Mouse (Mus musculus): ENCODE results near the gene Brdt.

Gene Brdt

DNA sequence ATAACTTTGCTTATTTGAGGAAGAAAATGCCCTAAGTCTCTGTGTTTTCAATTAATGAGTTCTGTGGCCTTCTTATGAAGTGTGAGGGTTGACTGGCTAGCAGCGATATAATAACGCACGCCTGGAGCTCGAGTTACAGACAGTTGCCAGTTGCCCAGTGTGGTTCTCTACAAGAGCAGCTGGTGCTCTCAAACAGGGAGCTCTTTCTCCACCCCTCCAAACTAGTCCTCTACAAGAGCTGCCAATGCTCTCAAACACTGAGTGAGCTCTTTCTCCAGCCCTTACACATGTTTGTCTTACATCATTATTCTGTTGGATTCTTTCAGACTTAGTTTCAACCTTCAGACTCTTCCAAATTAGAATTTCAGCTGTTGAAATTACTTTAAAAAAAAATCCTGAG is 80.4 kb downstream of the Brdt start:
- TF ChIP-seq POU5F1 (IDR thresholded peaks at IDR 0.05; ENCODE audit: borderline replicate concordance, low read length) = no peak
- TF ChIP-seq NANOG (IDR thresholded peaks at IDR 0.05; ENCODE audit: borderline replicate concordance, low read length) = no peak
- TF ChIP-seq CTCF (conservative IDR thresholded peaks at IDR 0.05; ENCODE audit: low read length) = no peak
- H3K36me3 ChIP-seq (ENCODE audit: insufficient read depth, low read length) = no peaks in the 10 kb centered on the region

DNA sequence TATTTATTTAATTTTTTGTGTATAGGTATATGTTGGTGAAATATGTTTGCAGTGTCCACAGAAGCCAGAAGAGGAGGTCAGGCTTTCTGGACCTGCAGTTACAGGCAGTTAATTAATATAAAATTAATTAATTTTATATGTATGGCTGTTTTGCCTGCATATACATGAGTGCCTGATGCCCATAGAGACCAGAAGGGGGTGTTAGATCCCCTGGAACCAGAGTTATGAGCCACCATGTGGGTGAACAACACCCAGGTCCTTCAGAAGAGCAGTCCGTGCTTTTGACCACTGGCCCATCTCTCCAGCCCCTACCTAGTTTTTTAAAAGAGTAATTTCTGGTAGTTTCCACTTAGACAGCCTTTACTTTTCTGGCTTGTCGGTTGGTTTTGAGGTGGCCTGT is 81.3 kb downstream of the Brdt start:
- Histone ChIP-seq H3K9me3 (ENCODE audit: low read length) (no peaks in the 10 kb centered on the region), H3K4me1 (replicated peaks; ENCODE audit: low read depth, low read length) (no peaks in the 10 kb centered on the region), H3K4me3 (replicated peaks; ENCODE audit: low read length) (no peak overlapping the region), H3K36me3 (ENCODE audit: insufficient read depth, low read length) (no peaks in the 10 kb centered on the region), H3K27me3 (ENCODE audit: insufficient read depth, low read length) (no peaks in the 10 kb centered on the region)
- TF ChIP-seq POU5F1 (IDR thresholded peaks at IDR 0.05; ENCODE audit: borderline replicate concordance, low read length) (no peak), NANOG (IDR thresholded peaks at IDR 0.05; ENCODE audit: borderline replicate concordance, low read length) (no peak), CTCF (conservative IDR thresholded peaks at IDR 0.05; ENCODE audit: low read length) (no peak)

More for the DNA sequence above, 80.4 kb downstream of the Brdt start:
- Histone ChIP-seq H3K4me3 (replicated peaks; ENCODE audit: low read length) (no peak overlapping the region), H3K4me1 (replicated peaks; ENCODE audit: low read depth, low read length) (no peaks in the 10 kb centered on the region), H3K27me3 (ENCODE audit: insufficient read depth, low read length) (no peaks in the 10 kb centered on the region), H3K9me3 (ENCODE audit: low read length) (no peaks in the 10 kb centered on the region)

DNA sequence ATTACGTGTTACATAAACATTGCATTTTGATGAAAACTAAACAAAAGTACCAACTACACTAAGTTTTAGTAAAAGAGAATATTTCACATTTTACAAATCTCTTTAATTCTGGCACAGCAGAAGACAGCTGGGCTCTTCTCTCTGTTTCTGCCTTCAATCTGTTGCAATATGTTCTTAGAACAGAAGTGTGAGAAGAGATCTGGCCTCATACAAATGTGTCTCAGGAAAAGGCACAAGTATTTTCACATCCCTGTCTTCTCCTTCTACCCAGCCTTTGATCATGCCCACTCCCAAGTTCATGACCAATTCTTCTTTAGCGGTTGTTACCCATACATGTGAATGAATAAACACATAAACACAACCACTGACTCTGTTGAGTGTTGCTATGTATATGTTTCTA is 84.1 kb downstream of the Brdt start:
- Histone ChIP-seq H3K4me3 (replicated peaks; ENCODE audit: low read length) (no peak overlapping the region), H3K9me3 (ENCODE audit: low read length) (no peaks in the 10 kb centered on the region), H3K4me1 (replicated peaks; ENCODE audit: low read depth, low read length) (no peaks in the 10 kb centered on the region), H3K27me3 (ENCODE audit: insufficient read depth, low read length) (no peaks in the 10 kb centered on the region), H3K36me3 (ENCODE audit: insufficient read depth, low read length) (no peaks in the 10 kb centered on the region)
- TF ChIP-seq NANOG (IDR thresholded peaks at IDR 0.05; ENCODE audit: borderline replicate concordance, low read length) (no peak), CTCF (conservative IDR thresholded peaks at IDR 0.05; ENCODE audit: low read length) (no peak), POU5F1 (IDR thresholded peaks at IDR 0.05; ENCODE audit: borderline replicate concordance, low read length) (no peak)

DNA sequence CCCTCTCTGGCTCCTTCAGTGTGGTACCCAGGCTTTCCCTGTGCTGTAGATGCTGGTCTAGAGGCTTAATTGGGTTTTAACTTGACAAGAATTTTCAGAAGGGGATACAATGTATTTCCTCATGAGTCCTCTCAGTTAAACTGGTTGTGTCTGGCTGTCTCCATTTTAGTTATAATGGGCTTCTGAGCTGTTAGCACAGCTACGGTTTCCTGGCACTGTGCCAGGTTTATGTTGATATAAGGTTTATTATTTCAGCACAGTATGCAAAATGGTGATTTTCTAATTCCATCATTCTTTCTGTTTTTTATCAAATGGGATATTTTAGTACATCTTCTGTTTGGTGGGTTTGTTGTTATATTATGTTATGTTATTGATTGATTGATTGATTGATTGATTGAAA is 90.7 kb downstream of the Brdt start:
- Histone ChIP-seq H3K9me3 (ENCODE audit: low read length) (no peaks in the 10 kb centered on the region), H3K4me3 (replicated peaks; ENCODE audit: low read length) (no peak overlapping the region), H3K36me3 (ENCODE audit: insufficient read depth, low read length) (no peaks in the 10 kb centered on the region), H3K4me1 (replicated peaks; ENCODE audit: low read depth, low read length) (no peaks in the 10 kb centered on the region), H3K27me3 (ENCODE audit: insufficient read depth, low read length) (no peaks in the 10 kb centered on the region; the same call in 1 of the 2 replicates)
- TF ChIP-seq POU5F1 (IDR thresholded peaks at IDR 0.05; ENCODE audit: borderline replicate concordance, low read length) = no peak
- no peak for TF ChIP-seq NANOG (IDR thresholded peaks at IDR 0.05; ENCODE audit: borderline replicate concordance, low read length)
- TF ChIP-seq CTCF (conservative IDR thresholded peaks at IDR 0.05; ENCODE audit: low read length) = no peak

DNA sequence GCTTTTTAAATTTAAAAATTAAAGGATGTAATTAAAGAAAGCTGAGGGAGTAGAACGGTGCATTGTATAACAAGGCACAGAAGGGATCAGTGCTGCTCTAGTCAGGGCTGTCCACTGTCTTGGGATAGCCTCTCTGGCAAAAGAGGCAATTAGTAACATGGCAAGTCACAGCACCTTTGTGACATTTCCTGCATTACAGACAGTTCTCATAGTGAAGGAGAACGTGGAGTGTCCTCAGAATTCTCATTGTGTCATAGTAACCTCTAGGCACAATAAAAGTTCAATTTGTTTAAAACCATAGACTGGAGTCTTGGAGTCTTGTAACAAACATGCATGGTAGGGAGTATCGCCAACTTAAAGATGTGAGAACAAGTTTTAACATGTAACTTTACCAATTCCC is 100.3 kb downstream of the Brdt start, which contains the start of gene Lpcat2b:
TSS of gene Lpcat2b (plus strand) at position 301 of the 400 bp plus-strand sequence.
- no peaks in the 10 kb centered on the region; the same call in 1 of the 2 replicates for H3K4me1 ChIP-seq (replicated peaks; ENCODE audit: low read depth, low read length)
- H3K27me3 ChIP-seq (ENCODE audit: insufficient read depth, low read length) = no peaks in the 10 kb centered on the region
- no peaks in the 10 kb centered on the region for H3K9me3 ChIP-seq (ENCODE audit: low read length)
- H3K36me3 ChIP-seq (ENCODE audit: insufficient read depth, low read length) = no peaks in the 10 kb centered on the region
- TF ChIP-seq POU5F1 (IDR thresholded peaks at IDR 0.05; ENCODE audit: borderline replicate concordance, low read length) (no peak), CTCF (conservative IDR thresholded peaks at IDR 0.05; ENCODE audit: low read length) (no peak), NANOG (IDR thresholded peaks at IDR 0.05; ENCODE audit: borderline replicate concordance, low read length) (no peak)
- H3K4me3 ChIP-seq (replicated peaks; ENCODE audit: low read length) = no peak within 1 kb of the TSS

DNA sequence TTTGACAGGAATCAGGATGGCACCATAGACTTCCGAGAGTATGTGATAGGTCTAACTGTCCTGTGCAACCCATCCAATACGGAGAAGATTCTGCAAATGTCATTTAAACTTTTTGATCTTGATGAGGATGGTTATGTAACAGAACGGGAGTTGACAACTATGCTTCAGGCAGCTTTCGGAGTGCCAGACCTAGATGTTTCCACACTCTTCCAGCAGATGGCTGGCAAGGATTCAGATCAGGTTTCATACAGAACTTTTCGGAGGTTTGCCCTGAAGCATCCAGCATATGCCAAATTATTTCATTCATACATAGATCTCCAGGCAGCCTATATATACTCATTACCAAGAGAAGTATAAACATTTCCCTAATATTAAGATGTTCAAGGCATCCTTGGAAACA is 103.0 kb downstream of the Brdt start:
- H3K36me3 ChIP-seq (ENCODE audit: insufficient read depth, low read length) = no peaks in the 10 kb centered on the region
- H3K9me3 ChIP-seq (ENCODE audit: low read length) = peaks cover 5% of the 10 kb centered on the region; the same call in 1 of the 2 replicates
- H3K27me3 ChIP-seq (ENCODE audit: insufficient read depth, low read length) = no peaks in the 10 kb centered on the region
- TF ChIP-seq POU5F1 (IDR thresholded peaks at IDR 0.05; ENCODE audit: borderline replicate concordance, low read length) (no peak), CTCF (conservative IDR thresholded peaks at IDR 0.05; ENCODE audit: low read length) (no peak), NANOG (IDR thresholded peaks at IDR 0.05; ENCODE audit: borderline replicate concordance, low read length) (no peak)
- H3K4me3 ChIP-seq (replicated peaks; ENCODE audit: low read length) = no peak overlapping the region
- H3K4me1 ChIP-seq (replicated peaks; ENCODE audit: low read depth, low read length) = peaks cover 12% of the 10 kb centered on the region

DNA sequence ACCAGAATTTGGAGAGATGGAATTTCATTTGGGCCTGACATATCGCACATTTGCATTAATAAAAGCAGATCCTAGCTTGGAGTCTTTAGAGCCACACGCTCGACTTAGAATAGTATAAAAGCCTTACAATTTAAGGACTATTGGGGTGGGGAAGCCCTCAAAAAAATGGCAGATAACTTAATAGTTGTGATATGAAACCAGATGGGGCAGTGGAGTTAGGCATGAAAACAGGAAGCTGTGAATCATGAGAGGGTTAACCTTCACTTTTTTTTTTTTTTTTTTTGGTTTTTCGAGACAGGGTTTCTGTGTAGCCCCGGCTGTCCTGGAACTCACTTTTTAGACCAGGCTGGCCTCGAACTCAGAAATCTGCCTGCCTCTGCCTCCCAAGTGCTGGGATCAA is 105.2 kb downstream of the Brdt start:
- Histone ChIP-seq H3K9me3 (ENCODE audit: low read length) (peaks cover 5% of the 10 kb centered on the region; the same call in 1 of the 2 replicates), H3K4me1 (replicated peaks; ENCODE audit: low read depth, low read length) (peaks cover 12% of the 10 kb centered on the region), H3K4me3 (replicated peaks; ENCODE audit: low read length) (no peak overlapping the region), H3K36me3 (ENCODE audit: insufficient read depth, low read length) (no peaks in the 10 kb centered on the region), H3K27me3 (ENCODE audit: insufficient read depth, low read length) (no peaks in the 10 kb centered on the region)
- TF ChIP-seq CTCF (conservative IDR thresholded peaks at IDR 0.05; ENCODE audit: low read length) (no peak), NANOG (IDR thresholded peaks at IDR 0.05; ENCODE audit: borderline replicate concordance, low read length) (no peak), POU5F1 (IDR thresholded peaks at IDR 0.05; ENCODE audit: borderline replicate concordance, low read length) (no peak)
